ENCODE assay signal across 9 mouse cellular contexts in genomic region chr11:94161867-94162581, GRCm38 (mm10). TPM values are rescaled to one million over a fixed set of nuclear protein-coding genes. Genes with fewer than 3 reads are reported as not detected.
DNase-seq lines count a peak whose midpoint lies in the region; ATAC-seq and TF ChIP-seq lines count a peak whose summit lies in the region.
"Had no signal": no experiment of that assay in that cellular context is flagged by ENCODE, and none has a peak within 500 bp of the region (broad histone marks: within the 10 kb centered on the region; RNA-seq: fewer than 3 reads in every experiment).

No protein-coding gene starts in this region.

- H3K27me3 ChIP-seq in heart, embryonic 13.5 days (replicated peaks): no peaks in the 10 kb centered on the region
- no peaks in the 10 kb centered on the region for H3K27me3 ChIP-seq in heart, embryonic 11.5 days (ENCODE audit: control insufficient read depth, insufficient read depth, low read length)
- H3K27me3 ChIP-seq in hindbrain, postnatal 0 days (ENCODE audit: insufficient read depth, low read length): no peaks in the 10 kb centered on the region
- H3K27me3 ChIP-seq in midbrain, embryonic 11.5 days (ENCODE audit: control insufficient read depth, insufficient read depth, low read length): no peaks in the 10 kb centered on the region

- no peak overlapping the region for H3K4me2 ChIP-seq in heart, embryonic 13.5 days
- H3K4me2 ChIP-seq in heart, embryonic 11.5 days: no peak overlapping the region
- no peak overlapping the region for H3K4me2 ChIP-seq in hindbrain, postnatal 0 days (ENCODE audit: low read depth, low read length)
- H3K4me2 ChIP-seq in midbrain, embryonic 11.5 days: no peak overlapping the region

- no peak for ATAC-seq in heart, embryonic 13.5 days (ENCODE audit: extremely low read depth, insufficient number of reproducible peaks, low FRiP score, low TSS enrichment)
- no peak for ATAC-seq in heart, embryonic 11.5 days (replicated peaks; ENCODE audit: insufficient number of reproducible peaks, low FRiP score, low TSS enrichment)
- ATAC-seq in hindbrain, postnatal 0 days: no peak
- no peak for ATAC-seq in midbrain, embryonic 11.5 days (ENCODE audit: low FRiP score)

- TF ChIP-seq CTCF in cortical plate, adult 2 months (IDR thresholded peaks at IDR 0.05; ENCODE audit: extremely low read depth, insufficient read depth, low read length): no peak
- TF ChIP-seq CTCF in hindbrain, postnatal 0 days (IDR thresholded peaks at IDR 0.05; ENCODE audit: low read depth): no peak

- H3K4me3 ChIP-seq in heart, embryonic 13.5 days: no peak overlapping the region
- no peak overlapping the region for H3K4me3 ChIP-seq in heart, embryonic 11.5 days (ENCODE audit: low read depth, low read length)
- H3K4me3 ChIP-seq in cortical plate, adult 2 months (ENCODE audit: insufficient read depth, low read length): no peak overlapping the region
- no peak overlapping the region for H3K4me3 ChIP-seq in hindbrain, postnatal 0 days (ENCODE audit: low read length)
- no peak overlapping the region for H3K4me3 ChIP-seq in midbrain, embryonic 11.5 days (ENCODE audit: low read depth, low read length)

- no peak for TF ChIP-seq POLR2A in cortical plate, adult 2 months (IDR thresholded peaks at IDR 0.05; ENCODE audit: extremely low read depth, insufficient read depth, low read length)

- H3K27ac ChIP-seq in heart, embryonic 13.5 days (replicated peaks): peak overlapping the region; percentile 85; the same call in 1 of the 2 replicates
- no peak overlapping the region for H3K27ac ChIP-seq in heart, embryonic 11.5 days (ENCODE audit: low read depth, low read length)
- H3K27ac ChIP-seq in cortical plate, adult 2 months (ENCODE audit: insufficient read depth, low read length): peak overlapping the region; percentile 94; the same call in 1 of the 2 replicates
- peak overlapping the region; percentile 98 for H3K27ac ChIP-seq in hindbrain, postnatal 0 days
- peak overlapping the region; percentile 96 for H3K27ac ChIP-seq in midbrain, embryonic 11.5 days (ENCODE audit: low read depth, low read length)

- H3K4me1 ChIP-seq in heart, embryonic 13.5 days: peaks cover 37% of the 10 kb centered on the region
- peaks cover 26% of the 10 kb centered on the region for H3K4me1 ChIP-seq in heart, embryonic 11.5 days (ENCODE audit: control insufficient read depth, insufficient read depth, low read length)
- H3K4me1 ChIP-seq in cortical plate, adult 2 months (ENCODE audit: control insufficient read depth, insufficient read depth, low read length): peaks cover 11% of the 10 kb centered on the region
- H3K4me1 ChIP-seq in hindbrain, postnatal 0 days (ENCODE audit: insufficient read depth, low read length): peaks cover 37% of the 10 kb centered on the region
- peaks cover 37% of the 10 kb centered on the region for H3K4me1 ChIP-seq in midbrain, embryonic 11.5 days (ENCODE audit: control insufficient read depth, insufficient read depth, low read length)

- H3K9me3 ChIP-seq in heart, embryonic 13.5 days: no peaks in the 10 kb centered on the region
- H3K9me3 ChIP-seq in heart, embryonic 11.5 days (replicated peaks; ENCODE audit: control insufficient read depth, low read length): no peaks in the 10 kb centered on the region
- no peaks in the 10 kb centered on the region for H3K9me3 ChIP-seq in hindbrain, postnatal 0 days (ENCODE audit: low read length)
- no peaks in the 10 kb centered on the region for H3K9me3 ChIP-seq in midbrain, embryonic 11.5 days (ENCODE audit: control insufficient read depth, low read length)

- H3K36me3 ChIP-seq in heart, embryonic 13.5 days: no peaks in the 10 kb centered on the region
- no peaks in the 10 kb centered on the region for H3K36me3 ChIP-seq in heart, embryonic 11.5 days (ENCODE audit: control insufficient read depth, insufficient read depth, low read length)
- no peaks in the 10 kb centered on the region for H3K36me3 ChIP-seq in hindbrain, postnatal 0 days (ENCODE audit: insufficient read depth, low read length)
- H3K36me3 ChIP-seq in midbrain, embryonic 11.5 days (ENCODE audit: control insufficient read depth, insufficient read depth, low read length): no peaks in the 10 kb centered on the region

- no peak overlapping the region for H3K9ac ChIP-seq in heart, embryonic 13.5 days
- H3K9ac ChIP-seq in heart, embryonic 11.5 days (ENCODE audit: low read depth, low read length): no peak overlapping the region
- no peak overlapping the region for H3K9ac ChIP-seq in hindbrain, postnatal 0 days (replicated peaks; ENCODE audit: low read length)
- H3K9ac ChIP-seq in midbrain, embryonic 11.5 days (ENCODE audit: low read length): 0 out of 2 replicates have a peak overlapping the region, but pooled peaks have one; percentile 69

- intact Hi-C loops in left cerebral cortex, postnatal 14 days (cut with DNase I): loop anchor here (2.0 kb wide), 1 partner anchor 49 kb away; the partner anchor contains the start of gene Tob1
- intact Hi-C loops in heart, postnatal 36 days (cut with DNase I): loop anchor here (2.0 kb wide), 2 partner anchors 27 to 49 kb away; partner anchors contain the start of gene Tob1

- no peak for DNase-seq in hindbrain, postnatal 0 days (ENCODE audit: low spot score)
- no peak for DNase-seq in midbrain, embryonic 11.5 days (ENCODE audit: low spot score, missing footprints)
- DNase-seq in left cerebral cortex, postnatal 14 days (ENCODE audit: low spot score in 2 of 2): no peak
- DNase-seq in heart, postnatal 36 days: no peak
- DNase-seq in left cerebral cortex, adult 11 months (ENCODE audit: low spot score): no peak
- DNase-seq: thymus, adult 2 months had no signal

- WGBS in heart, embryonic 13.5 days: 76% methylated on average over 11 of the region's 11 CpGs
- 79% methylated on average over 11 of the region's 11 CpGs for WGBS in heart, embryonic 11.5 days (ENCODE audit: insufficient replicate concordance)
- WGBS in hindbrain, postnatal 0 days: 85% methylated on average over 11 of the region's 11 CpGs
- WGBS in midbrain, embryonic 11.5 days: 88% methylated on average over 11 of the region's 11 CpGs

RNA-seq across cellular contexts. Expression of gene Tob1, which starts 49.2 kb away (rescaled TPM):
- 26.1 and 29.9 TPM in 2 replicates for polyA plus RNA-seq in heart, embryonic 13.5 days (2015; fragmentation: Nextera tagmentation; extraction: Ambion mirVana)
- 27.3 and 29.7 TPM in 2 replicates for polyA plus RNA-seq in heart, embryonic 11.5 days (2014; fragmentation: Nextera tagmentation; extraction: Ambion mirVana)
- polyA plus RNA-seq in cortical plate, adult 2 months (2012; rRNA removed): 31.6 and 33.8 TPM in 2 replicates
- 13.2 and 20.1 TPM in 2 replicates for total RNA-seq in hindbrain, postnatal 0 days (2014; rRNA removed)
- 33.9 and 34.8 TPM in 2 replicates for polyA plus RNA-seq in hindbrain, postnatal 0 days (2015; fragmentation: Nextera tagmentation; extraction: Ambion mirVana)
- polyA plus RNA-seq in midbrain, embryonic 11.5 days (2014; fragmentation: Nextera tagmentation; extraction: Ambion mirVana): 33.1 and 33.5 TPM in 2 replicates
- 10 to 100 TPM; 33.7 to 37.3 TPM for total RNA-seq in left cerebral cortex, postnatal 14 days (2021)
- 10 to 100 TPM; 53.0 to 55.2 TPM for total RNA-seq in heart, postnatal 36 days (2021)
